Mouse (Mus musculus): Measurements from ENCODE around the gene Spata3.

The Spata3 gene

DNA sequence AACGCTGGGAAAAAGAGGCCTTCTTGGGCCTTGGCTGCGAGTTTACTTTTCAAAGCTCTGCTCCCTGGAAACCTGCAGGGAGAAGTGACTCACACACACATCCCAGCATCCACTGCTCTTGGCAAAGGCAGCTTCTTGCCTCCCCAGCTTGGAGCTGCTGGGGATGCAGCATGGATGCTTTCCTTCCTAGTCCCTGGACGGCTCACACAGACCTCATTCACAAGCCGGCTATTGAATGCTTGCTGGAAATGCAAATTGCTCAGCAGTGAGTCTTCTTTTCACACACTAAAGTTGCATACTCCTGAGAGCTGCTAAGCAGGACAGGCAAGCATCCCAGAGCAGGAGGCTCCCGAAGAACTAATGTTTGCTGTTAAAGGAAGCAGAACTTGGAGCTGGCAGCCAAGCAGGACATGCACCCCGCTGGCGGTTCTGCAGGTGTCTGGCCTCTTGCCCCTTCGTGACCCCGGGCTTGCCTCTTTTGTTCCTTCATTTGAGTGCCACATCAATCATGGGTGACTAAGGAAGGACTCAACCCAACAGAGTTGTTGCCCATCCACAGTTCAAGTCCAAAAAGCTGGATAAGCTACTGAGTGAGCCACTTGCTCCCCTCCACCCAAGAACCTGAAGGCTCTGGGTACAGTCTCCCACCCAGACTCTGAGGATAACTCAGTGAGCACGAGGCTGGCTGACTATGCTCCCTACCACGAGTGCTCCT is 15.8 kb downstream of the Spata3 start:
- DNase-seq (ENCODE audit: inconsistent ontology term), result peak; percentile 72

- peak; percentile 29 for DNase-seq (ENCODE audit: inconsistent ontology term)
These were observed 21.8 kb downstream of the Spata3 start for GRCm38 (mm10) chr1:86038191-86038951.

DNA sequence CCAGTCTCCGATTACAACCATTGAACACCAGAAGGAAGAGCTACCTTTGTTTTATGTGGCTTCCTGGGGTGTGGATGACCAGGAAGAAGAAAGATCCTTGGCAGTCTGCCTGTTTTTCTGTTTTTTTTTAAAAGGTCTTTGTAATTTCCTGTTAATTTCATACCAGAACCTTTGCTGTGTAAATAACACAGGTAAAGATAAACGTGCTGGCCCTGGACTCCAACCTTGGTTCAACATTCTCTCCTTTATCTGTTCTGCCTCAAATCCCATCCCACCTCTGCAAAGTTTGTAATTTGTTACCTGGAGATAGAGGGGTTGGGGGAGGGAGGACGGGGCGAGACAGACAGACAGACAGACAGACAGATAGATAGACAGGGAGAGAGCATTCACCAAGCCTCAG is 23.5 kb downstream of the Spata3 start:
- DNase-seq (ENCODE audit: inconsistent ontology term), result no peak

GRCm38 (mm10) chr1:86040817-86041216 is 24.2 kb downstream of the Spata3 start:
- no peak for DNase-seq (ENCODE audit: inconsistent ontology term)

DNA sequence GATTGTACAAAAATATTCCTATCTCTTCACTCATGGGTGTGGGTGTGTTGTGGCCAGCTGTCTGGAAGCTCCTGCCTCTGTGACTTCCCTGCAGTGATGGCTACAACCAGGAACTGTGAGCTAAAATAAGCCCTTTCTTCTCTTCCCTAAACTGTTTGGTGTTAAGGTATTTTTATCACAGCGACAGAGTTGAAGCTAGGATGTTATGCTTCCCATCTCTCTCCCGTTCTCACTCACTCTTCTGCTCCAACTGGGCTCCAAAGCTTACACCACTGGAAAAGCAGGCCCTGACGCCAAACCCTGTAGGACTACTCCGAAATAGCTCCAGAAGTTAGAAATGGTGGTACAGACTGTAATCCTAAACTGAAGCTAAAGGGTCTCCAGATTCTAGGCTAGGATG is 28.4 kb downstream of the Spata3 start:
- no peak for DNase-seq (ENCODE audit: inconsistent ontology term)

DNA sequence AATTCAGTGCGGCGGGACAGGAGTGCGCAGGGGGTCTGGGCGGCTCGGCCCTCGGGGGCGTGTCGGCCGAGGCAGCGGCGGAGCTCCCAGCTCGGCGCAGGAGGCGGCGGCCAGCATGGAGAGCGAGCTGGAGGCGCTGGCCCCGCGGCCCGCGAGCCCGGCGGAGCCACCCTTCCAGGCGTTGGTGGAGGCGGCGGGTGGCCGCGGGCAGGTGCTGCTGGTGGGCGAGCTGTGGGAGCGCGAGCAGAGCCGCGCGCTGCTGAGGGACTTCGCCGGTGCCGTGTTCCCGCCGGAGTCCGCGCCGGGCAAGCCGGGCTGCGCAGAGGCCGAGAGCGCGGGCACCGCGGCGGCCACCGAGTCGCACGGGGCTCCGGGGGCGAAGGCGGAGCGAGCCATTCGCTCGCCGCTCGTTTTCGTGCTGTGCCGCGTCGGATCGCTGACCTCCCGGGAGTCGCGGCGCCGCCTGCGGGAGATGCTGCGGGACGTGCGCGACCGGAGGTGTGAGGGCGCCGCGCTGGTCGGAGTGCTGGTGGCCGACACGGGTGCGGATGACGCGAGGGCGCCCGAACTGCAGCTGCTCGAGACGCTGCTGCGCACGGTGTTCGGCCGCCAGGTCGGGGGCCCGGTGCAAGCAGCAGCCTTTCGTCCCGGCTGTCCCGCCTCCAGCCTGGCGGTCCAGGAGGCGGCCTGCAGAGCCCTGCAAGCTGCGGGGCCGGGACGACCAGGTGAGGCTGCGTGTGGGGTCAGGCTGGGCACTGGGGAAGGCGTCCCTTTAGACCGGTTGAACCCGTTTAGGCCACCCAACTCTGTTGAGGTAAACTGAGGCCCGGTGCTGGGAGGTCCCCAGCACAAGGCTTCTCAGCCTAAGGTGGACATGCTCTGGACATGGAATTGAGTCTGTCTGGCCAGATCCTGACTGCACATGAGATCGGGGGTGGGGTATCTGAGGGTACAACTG is 29.5 kb downstream of the Spata3 start, which contains the start of gene 2810459M11Rik:
Gene 2810459M11Rik (plus strand): TSS at position 16 of the 958 bp plus-strand sequence.
- peak; percentile 44 for DNase-seq (ENCODE audit: inconsistent ontology term)

DNA sequence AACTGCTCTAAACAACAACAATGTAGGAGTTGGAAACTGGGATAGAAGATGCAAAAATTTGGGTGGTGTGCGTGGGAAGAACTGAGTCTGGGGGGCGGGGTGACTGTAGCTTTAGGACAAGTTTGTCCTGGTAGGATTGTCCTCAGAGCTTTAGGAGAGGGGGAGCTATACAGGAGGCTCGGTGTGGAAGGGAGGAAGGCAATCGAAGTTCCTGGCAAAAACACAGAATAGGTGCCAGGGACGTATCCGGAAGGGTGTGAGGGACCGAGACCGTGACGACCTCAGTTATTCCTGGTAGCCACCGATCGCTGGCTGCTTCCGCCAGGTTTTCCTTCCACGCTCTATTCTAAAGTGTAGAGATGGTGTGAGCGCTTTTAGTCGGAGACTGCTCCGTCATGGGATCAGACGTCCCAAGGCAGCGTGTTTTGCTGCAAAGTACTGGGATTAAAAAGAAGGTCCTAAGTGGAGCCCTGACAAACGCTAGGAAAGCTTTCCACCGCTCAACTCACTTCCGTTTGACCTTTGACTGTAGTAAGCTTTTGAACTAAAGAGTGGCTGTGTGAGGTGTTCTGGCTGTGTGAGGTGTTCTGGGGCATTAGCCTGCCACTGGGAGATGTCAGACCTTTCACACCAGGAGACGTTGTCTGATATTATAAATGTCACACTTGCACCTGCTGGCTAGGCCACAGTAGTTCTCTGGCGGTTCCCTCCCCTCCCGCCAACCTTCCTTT is 30.4 kb downstream of the Spata3 start:
- no peak for DNase-seq (ENCODE audit: inconsistent ontology term)

- no peak for DNase-seq (ENCODE audit: inconsistent ontology term)
These were observed 31.6 kb downstream of the Spata3 start for GRCm38 (mm10) chr1:86048231-86048630.

DNA sequence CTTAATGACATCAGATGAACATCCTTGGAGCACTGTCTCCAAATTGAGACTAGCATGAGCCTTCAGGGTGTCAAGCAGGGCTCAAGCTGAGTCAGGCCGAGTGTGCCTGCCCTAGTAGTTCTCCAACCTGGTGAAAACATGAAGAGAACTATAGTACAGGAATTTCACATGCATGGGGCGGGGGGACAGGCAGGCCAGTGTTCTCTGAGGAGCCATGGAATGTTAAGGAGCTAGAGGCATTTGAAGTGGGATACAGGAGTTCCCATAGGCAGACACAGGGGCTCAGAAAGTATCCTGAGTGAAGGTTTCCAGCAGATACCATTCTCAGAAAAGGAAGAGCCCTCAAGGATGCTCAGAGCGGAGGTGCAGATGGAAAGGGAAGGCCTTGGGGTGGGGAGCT is 32.1 kb downstream of the Spata3 start:
- no peak for DNase-seq (ENCODE audit: inconsistent ontology term)

DNA sequence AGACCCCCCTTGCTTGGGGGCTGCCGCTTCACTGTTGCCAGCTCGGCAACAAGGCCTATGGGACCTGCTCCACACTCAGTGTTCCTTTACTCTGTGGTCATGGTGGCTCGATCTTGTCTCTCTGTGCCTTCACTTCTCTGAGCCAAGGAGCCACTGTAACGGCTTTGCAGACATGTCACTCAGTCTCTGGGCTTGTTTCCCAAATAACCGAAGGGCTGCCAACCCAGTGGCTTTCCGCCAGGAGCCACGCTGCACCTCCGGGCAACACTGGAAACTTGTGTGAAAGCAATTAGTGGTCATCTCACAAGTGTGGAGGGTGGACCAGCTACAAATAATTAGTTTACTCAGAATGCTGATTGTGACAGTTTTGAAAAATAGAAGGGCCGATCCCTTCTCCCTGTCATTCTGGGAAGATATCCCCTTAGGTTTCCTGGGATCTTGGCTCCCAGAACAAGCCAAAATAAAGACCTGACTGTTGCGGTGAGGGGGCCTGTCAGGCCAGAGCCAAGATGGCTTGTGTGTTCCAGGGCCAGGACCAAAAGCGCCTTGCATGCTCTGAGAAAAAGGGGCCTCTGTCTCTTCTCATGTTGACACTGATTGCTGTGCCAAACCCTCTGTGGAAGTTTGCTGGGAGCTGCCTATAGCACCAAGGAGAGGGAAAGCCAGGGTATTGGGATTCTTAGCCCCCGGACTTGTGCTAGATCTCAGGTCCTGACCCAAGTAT is 36.7 kb downstream of the Spata3 start:
- DNase-seq (ENCODE audit: inconsistent ontology term), result peak; percentile 96

GRCm38 (mm10) chr1:86054943-86055342 is 38.3 kb downstream of the Spata3 start:
- no peak for DNase-seq (ENCODE audit: inconsistent ontology term)

DNA sequence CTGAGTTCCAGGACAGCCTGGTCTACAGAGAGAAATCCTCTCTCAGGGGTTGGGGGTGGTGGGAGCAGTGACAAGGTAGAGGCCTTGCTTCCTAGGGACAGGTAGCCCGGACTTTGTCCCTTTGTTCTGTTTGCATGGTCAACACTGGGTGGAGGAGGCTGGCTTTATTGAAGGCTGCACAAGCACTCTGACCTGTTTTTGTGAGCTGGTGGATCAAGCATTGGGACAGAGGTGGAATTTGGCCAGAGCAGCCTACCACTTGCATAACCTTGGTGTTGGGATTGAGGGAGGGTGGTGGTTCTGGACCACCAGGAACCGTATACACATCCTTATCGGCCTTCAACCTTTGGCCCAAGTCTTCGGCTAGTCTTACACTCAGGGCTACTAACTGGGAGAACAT is 39.7 kb downstream of the Spata3 start:
- DNase-seq (ENCODE audit: inconsistent ontology term), result no peak

DNA sequence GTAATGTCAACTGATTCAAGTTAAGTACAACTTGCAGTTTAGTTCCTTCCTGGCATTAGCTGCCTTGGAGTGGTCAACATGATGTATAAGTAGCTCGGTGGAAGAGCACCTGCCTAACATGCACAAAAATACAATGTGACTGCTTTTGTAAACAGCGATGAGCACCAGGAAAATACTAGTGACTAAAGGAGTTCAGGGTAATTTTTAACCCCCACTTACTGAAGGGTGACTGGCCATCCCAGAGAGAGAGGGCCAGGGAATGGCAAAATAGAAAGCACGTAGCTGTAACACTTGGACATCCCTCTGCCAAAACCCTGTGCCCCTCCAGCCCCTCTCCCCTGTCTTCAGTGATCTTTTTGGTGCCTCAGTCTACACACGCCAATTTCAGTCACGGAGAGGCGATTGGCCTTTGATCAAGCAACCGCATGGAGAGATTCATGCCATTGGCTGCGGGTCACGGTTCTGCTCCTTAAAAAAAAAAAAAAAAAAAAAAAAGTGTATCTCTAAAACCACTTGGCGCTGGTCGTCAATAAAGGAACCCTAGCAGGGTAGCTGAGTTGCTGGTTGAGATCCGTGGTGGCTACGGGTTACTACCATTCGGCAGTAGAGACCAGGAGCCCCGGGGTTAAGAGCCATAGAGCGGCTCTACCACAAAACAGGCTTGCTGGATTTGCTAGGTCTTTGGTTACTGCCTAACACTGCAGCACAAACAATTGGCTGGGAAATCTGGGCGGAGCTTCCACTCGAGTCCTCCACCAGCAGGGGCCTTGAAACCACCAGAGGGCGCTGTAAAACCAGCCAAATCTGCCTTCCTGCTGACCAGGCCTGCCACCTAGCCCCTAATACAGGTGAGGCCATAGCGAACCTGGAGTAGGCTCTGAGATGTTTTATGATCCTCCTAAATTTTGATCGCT is 42.5 kb downstream of the Spata3 start:
- DNase-seq (ENCODE audit: inconsistent ontology term), result peak; percentile 81

- no peak for DNase-seq (ENCODE audit: inconsistent ontology term)
These were observed 45.9 kb downstream of the Spata3 start for GRCm38 (mm10) chr1:86062523-86062922.

DNA sequence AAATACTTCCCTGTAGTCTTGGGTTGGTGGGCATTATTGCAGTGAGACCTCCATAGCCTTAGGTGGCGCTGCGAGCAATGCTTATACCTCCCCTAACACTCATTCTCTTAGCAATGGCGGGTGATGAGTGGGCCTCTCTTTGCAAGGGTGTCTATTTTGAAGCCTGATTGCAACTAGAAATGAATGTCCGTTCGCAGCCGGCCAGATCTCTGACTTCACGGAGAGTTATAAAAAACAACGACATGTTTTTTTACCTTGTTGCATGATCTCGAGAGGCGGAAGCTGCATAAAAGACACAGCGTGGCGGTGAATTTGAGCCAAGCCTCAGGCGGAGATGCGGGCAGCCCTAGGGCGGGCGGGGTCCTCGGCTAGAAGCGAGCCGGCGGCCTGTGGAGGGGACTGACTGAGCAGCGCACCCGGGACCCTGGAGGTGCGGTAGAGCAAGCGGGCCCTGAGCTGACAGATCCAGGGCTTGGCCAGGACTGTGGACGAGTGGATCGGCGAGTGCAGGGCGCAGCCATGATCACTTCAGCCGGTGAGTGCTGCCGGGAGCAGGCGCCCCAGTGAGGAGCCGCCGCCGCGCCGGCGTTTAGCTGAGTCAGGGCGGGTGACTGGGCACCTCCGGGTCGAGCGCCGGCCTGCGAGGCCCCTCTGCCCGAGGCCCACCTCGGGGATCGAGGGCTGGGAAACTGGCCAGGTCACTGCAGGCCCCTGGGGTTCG is 47.8 kb downstream of the Spata3 start, which contains the start of gene Psmd1:
Gene Psmd1 (plus strand): TSS at position 117 of the 721 bp plus-strand sequence.
- DNase-seq (ENCODE audit: inconsistent ontology term), result peak; percentile 96

GRCm38 (mm10) chr1:86076565-86076964 is 59.9 kb downstream of the Spata3 start:
- DNase-seq (ENCODE audit: inconsistent ontology term), result no peak
